Mouse (Mus musculus) lung, postnatal 4 days (tissue): Measurements from ENCODE around the gene Urad.

Source experiments
- DNase-seq, 2 experiments: peaks; one replicate each; pipeline ENCODE4 v3.0.0; 2021

Urad gene

GRCm38 (mm10) chr5:147323237-147323917, 1.1 kb upstream of the Urad start:
- DNase-seq = peak in 1 of 2 experiments; percentile 78

GRCm38 (mm10) chr5:147319653-147320052, 2.6 kb downstream of the Urad start:
- DNase-seq = no peak

- DNase-seq = no peak
These were observed 4.2 kb downstream of the Urad start for GRCm38 (mm10) chr5:147317991-147318390.

GRCm38 (mm10) chr5:147317321-147317720, 4.9 kb downstream of the Urad start:
- DNase-seq = no peak

- no peak for DNase-seq
These were observed 6.7 kb downstream of the Urad start for GRCm38 (mm10) chr5:147315432-147316075.

GRCm38 (mm10) chr5:147314646-147315431, 7.4 kb downstream of the Urad start:
- no peak for DNase-seq

GRCm38 (mm10) chr5:147312830-147313685, 9.2 kb downstream of the Urad start:
- no peak for DNase-seq

- no peak for DNase-seq
These were observed 12.5 kb downstream of the Urad start for GRCm38 (mm10) chr5:147309786-147310185.

- no peak for DNase-seq
These were observed 13.8 kb downstream of the Urad start for GRCm38 (mm10) chr5:147308451-147308850.

- no peak for DNase-seq
These were observed 14.8 kb downstream of the Urad start for GRCm38 (mm10) chr5:147307398-147307785.

GRCm38 (mm10) chr5:147306638-147307397, 15.4 kb downstream of the Urad start, which contains the start of gene Cdx2:
TSS of gene Cdx2 (minus strand) at chr5:147307270.
- peak in 1 of 2 experiments; percentile 21 for DNase-seq

- DNase-seq = no peak
These were observed 16.2 kb downstream of the Urad start for GRCm38 (mm10) chr5:147305856-147306637.

- no peak for DNase-seq
These were observed 17.1 kb downstream of the Urad start for GRCm38 (mm10) chr5:147305166-147305565.

- no peak for DNase-seq
These were observed 17.7 kb downstream of the Urad start for GRCm38 (mm10) chr5:147304276-147305155.

- no peak for DNase-seq
These were observed 19.4 kb downstream of the Urad start for GRCm38 (mm10) chr5:147302746-147303400.

GRCm38 (mm10) chr5:147302141-147302540, 20.1 kb downstream of the Urad start:
- DNase-seq = no peak

- no peak for DNase-seq
These were observed 20.5 kb downstream of the Urad start for GRCm38 (mm10) chr5:147301781-147302070.

GRCm38 (mm10) chr5:147300917-147301780, 21.1 kb downstream of the Urad start:
- DNase-seq = no peak

- no peak for DNase-seq
These were observed 22.3 kb downstream of the Urad start for GRCm38 (mm10) chr5:147300001-147300363.
